Mouse (Mus musculus): ENCODE measurements at regions not wholly inside any gene's neighbourhood (a gene's known extent, or its start where the extent isn't known, plus 50 kb on each side); places are given as distances from the start of the nearest gene placed in this dataset.

- Histone ChIP-seq H3K27ac (ENCODE audit: insufficient read depth, low read depth) (no peak overlapping the region), H3K36me3 (replicated peaks in 1 of 2; ENCODE audit: control insufficient read depth in 1 of 2, insufficient read depth in 1 of 2, low read length in 1 of 2) (no peaks in the 10 kb centered on the region), H3K79me2 (replicated peaks; ENCODE audit: control insufficient read depth, extremely low read depth, insufficient read depth, poor library complexity, severe bottlenecking) (no peaks in the 10 kb centered on the region), H3K4me1 (ENCODE audit: control insufficient read depth in 1 of 2, insufficient read depth in 2 of 2) (no peaks in the 10 kb centered on the region), H3K4me2 (ENCODE audit: insufficient read depth, low read depth, poor library complexity, severe bottlenecking) (no peak overlapping the region), H3K27me3 (replicated peaks) (no peaks in the 10 kb centered on the region), H3K4me3 (replicated peaks in 1 of 3; ENCODE audit: low read depth in 2 of 3, low read length in 2 of 3, poor library complexity in 1 of 3) (no peak overlapping the region), H3K9me3 (replicated peaks; ENCODE audit: low read length) (peaks cover 81% of the 10 kb centered on the region), H3K9ac (ENCODE audit: insufficient read depth, low read depth) (no peak overlapping the region)
- no peak for DNase-seq (ENCODE audit: extremely low read depth)
- in situ Hi-C loops (cut with MboI; ENCODE audit: low pct_ligation_motif_present, low pct_unique_long_range_greater_than_20kb, low sequenced_read_pairs) (no loop called here), dilution Hi-C loops (cut with MboI; ENCODE audit: extremely low pct_ligation_motif_present, extremely low pct_unique_long_range_greater_than_20kb, low sequenced_read_pairs) (no loop called here)
- TF ChIP-seq SMC3 (IDR thresholded peaks at IDR 0.05; ENCODE audit: low read depth, low read length) (no peak), CHD1 (IDR thresholded peaks at IDR 0.05; ENCODE audit: low read depth, low read length) (no peak), MAZ (IDR thresholded peaks at IDR 0.05; ENCODE audit: low read depth, low read length) (no peak), MAFK (IDR thresholded peaks at IDR 0.05; ENCODE audit: insufficient replicate concordance, low read length) (no peak), MXI1 (IDR thresholded peaks at IDR 0.05; ENCODE audit: low read depth, low read length) (no peak), UBTF (IDR thresholded peaks at IDR 0.05; ENCODE audit: low read depth, low read length) (no peak), JUND (conservative IDR thresholded peaks at IDR 0.05; ENCODE audit: low read depth, low read length) (no peak), POLR2A (IDR thresholded peaks at IDR 0.05; ENCODE audit: low read depth, low read length) (no peak)
These were observed 126.7 kb upstream of the Cadm1 start for GRCm38 (mm10) chr9:47403317-47403716.

GRCm38 (mm10) chr9:47404821-47405220 is 125.2 kb upstream of the Cadm1 start:
- Histone ChIP-seq H3K27ac (ENCODE audit: insufficient read depth, low read depth) (no peak overlapping the region), H3K27me3 (replicated peaks) (no peaks in the 10 kb centered on the region), H3K4me2 (ENCODE audit: insufficient read depth, low read depth, poor library complexity, severe bottlenecking) (no peak overlapping the region), H3K79me2 (replicated peaks; ENCODE audit: control insufficient read depth, extremely low read depth, insufficient read depth, poor library complexity, severe bottlenecking) (no peaks in the 10 kb centered on the region), H3K9me3 (replicated peaks; ENCODE audit: low read length) (peaks cover 85% of the 10 kb centered on the region), H3K36me3 (replicated peaks in 1 of 2; ENCODE audit: control insufficient read depth in 1 of 2, insufficient read depth in 1 of 2, low read length in 1 of 2) (no peaks in the 10 kb centered on the region), H3K4me1 (ENCODE audit: control insufficient read depth in 1 of 2, insufficient read depth in 2 of 2) (no peaks in the 10 kb centered on the region), H3K4me3 (replicated peaks in 1 of 3; ENCODE audit: low read depth in 2 of 3, low read length in 2 of 3, poor library complexity in 1 of 3) (no peak overlapping the region), H3K9ac (ENCODE audit: insufficient read depth, low read depth) (no peak overlapping the region)
- in situ Hi-C loops (cut with MboI; ENCODE audit: low pct_ligation_motif_present, low pct_unique_long_range_greater_than_20kb, low sequenced_read_pairs) (no loop called here), dilution Hi-C loops (cut with MboI; ENCODE audit: extremely low pct_ligation_motif_present, extremely low pct_unique_long_range_greater_than_20kb, low sequenced_read_pairs) (no loop called here)
- no peak for DNase-seq (ENCODE audit: extremely low read depth)
- TF ChIP-seq TBP (conservative IDR thresholded peaks at IDR 0.05; ENCODE audit: low read depth, low read length), result no peak
- no peak for TF ChIP-seq CHD1 (IDR thresholded peaks at IDR 0.05; ENCODE audit: low read depth, low read length)

- Histone ChIP-seq H3K4me1 (ENCODE audit: control insufficient read depth in 1 of 2, insufficient read depth in 2 of 2) (no peaks in the 10 kb centered on the region), H3K4me3 (replicated peaks in 1 of 3; ENCODE audit: low read depth in 2 of 3, low read length in 2 of 3, poor library complexity in 1 of 3) (no peak overlapping the region), H3K9me3 (replicated peaks; ENCODE audit: low read length) (peaks cover 86% of the 10 kb centered on the region), H3K4me2 (ENCODE audit: insufficient read depth, low read depth, poor library complexity, severe bottlenecking) (no peak overlapping the region), H3K79me2 (replicated peaks; ENCODE audit: control insufficient read depth, extremely low read depth, insufficient read depth, poor library complexity, severe bottlenecking) (no peaks in the 10 kb centered on the region), H3K27me3 (replicated peaks) (no peaks in the 10 kb centered on the region), H3K9ac (ENCODE audit: insufficient read depth, low read depth) (no peak overlapping the region), H3K27ac (ENCODE audit: insufficient read depth, low read depth) (no peak overlapping the region), H3K36me3 (replicated peaks in 1 of 2; ENCODE audit: control insufficient read depth in 1 of 2, insufficient read depth in 1 of 2, low read length in 1 of 2) (no peaks in the 10 kb centered on the region)
- TF ChIP-seq SMC3 (IDR thresholded peaks at IDR 0.05; ENCODE audit: low read depth, low read length) (no peak), CTCF (conservative IDR thresholded peaks at IDR 0.05 in 1 of 2, IDR thresholded peaks at IDR 0.05 in 1 of 2; ENCODE audit: low read depth in 2 of 2, low read length in 2 of 2) (no peak), ZMIZ1 (IDR thresholded peaks at IDR 0.05; ENCODE audit: low read depth, low read length) (no peak), UBTF (IDR thresholded peaks at IDR 0.05; ENCODE audit: low read depth, low read length) (no peak), TCF12 (IDR thresholded peaks at IDR 0.05; ENCODE audit: low read depth, low read length) (no peak), BHLHE40 (IDR thresholded peaks at IDR 0.05; ENCODE audit: low read depth, low read length) (no peak), TBP (conservative IDR thresholded peaks at IDR 0.05; ENCODE audit: low read depth, low read length) (no peak), NRF1 (IDR thresholded peaks at IDR 0.05; ENCODE audit: low read depth, low read length) (no peak), EP300 (IDR thresholded peaks at IDR 0.05; ENCODE audit: low read length) (no peak), USF1 (IDR thresholded peaks at IDR 0.05; ENCODE audit: low read depth, low read length) (no peak), ETS1 (conservative IDR thresholded peaks at IDR 0.05; ENCODE audit: low read depth, low read length) (no peak), HCFC1 (IDR thresholded peaks at IDR 0.05; ENCODE audit: low read depth, low read length) (no peak), CHD1 (IDR thresholded peaks at IDR 0.05; ENCODE audit: low read depth, low read length) (no peak), NELFE (IDR thresholded peaks at IDR 0.05; ENCODE audit: low read depth, low read length) (no peak), USF2 (conservative IDR thresholded peaks at IDR 0.05; ENCODE audit: low read depth, low read length) (no peak), ZKSCAN1 (IDR thresholded peaks at IDR 0.05; ENCODE audit: borderline replicate concordance, low read depth, low read length) (no peak), JUND (conservative IDR thresholded peaks at IDR 0.05; ENCODE audit: low read depth, low read length) (no peak), SIN3A (IDR thresholded peaks at IDR 0.05; ENCODE audit: low read length) (no peak)
- no peak for DNase-seq (ENCODE audit: extremely low read depth)
- dilution Hi-C loops (cut with MboI; ENCODE audit: extremely low pct_ligation_motif_present, extremely low pct_unique_long_range_greater_than_20kb, low sequenced_read_pairs) (no loop called here), in situ Hi-C loops (cut with MboI; ENCODE audit: low pct_ligation_motif_present, low pct_unique_long_range_greater_than_20kb, low sequenced_read_pairs) (no loop called here)
These were observed 124.4 kb upstream of the Cadm1 start for GRCm38 (mm10) chr9:47405547-47405946.
